Mouse (Mus musculus) heart, embryonic 10.5 days (tissue): Measurements from ENCODE around the gene Armcx2. TPM values are rescaled to one million over a fixed set of nuclear protein-coding genes. Genes with fewer than 3 reads are reported as not detected.

ENCODE experiments used
- microRNA-seq: library from miRNA; unstranded; fragments of <30 nt; microRNA quantifications from one replicate; pipeline ENCODE4, GENCODE M21; 2017
- polyA plus RNA-seq: library from polyadenylated mRNA; unstranded; fragments of >200 nt; fragmentation: Nextera tagmentation; extraction: Ambion mirVana; gene quantifications from 2 replicates; pipeline ENCODE4 v1.2.1, GENCODE M21; 2016

The Armcx2 gene
- polyA plus RNA-seq, 1 experiment from 2014 or later: 66.5 TPM

Small RNAs within 50 kb of the gene (microRNA-seq; reads per million reads assigned to microRNA genes)
- gene Mir7093: not detected

Other genes with a start within 250 kb of the Armcx2 start
- 0.86 and 2.5 TPM in 2 replicates for gene Btk, start 225.7 kb downstream of the Armcx2 start, polyA plus RNA-seq
- gene Rpl36a, start 223.6 kb downstream of the Armcx2 start, polyA plus RNA-seq: 252 and 287 TPM in 2 replicates
- gene Gla, start 208.1 kb downstream of the Armcx2 start, polyA plus RNA-seq: 4.3 and 6.6 TPM in 2 replicates
- 142 and 149 TPM in 2 replicates for gene Hnrnph2, start 208.0 kb downstream of the Armcx2 start, polyA plus RNA-seq
- gene Armcx4, start 122.7 kb downstream of the Armcx2 start, polyA plus RNA-seq: 3.4 and 4.3 TPM in 2 replicates
- gene Armcx1, start 91.3 kb downstream of the Armcx2 start, polyA plus RNA-seq: 41.4 and 48.4 TPM in 2 replicates
- gene Armcx6, start 57.8 kb downstream of the Armcx2 start, polyA plus RNA-seq: 15.5 and 18.2 TPM in 2 replicates
- 70.7 and 82.5 TPM in 2 replicates for gene Armcx3, start 52.6 kb downstream of the Armcx2 start, polyA plus RNA-seq
- gene Nxf2, start 155.5 kb upstream of the Armcx2 start, polyA plus RNA-seq: 0.44 and 0.59 TPM in 2 replicates
- gene Zmat1, start 200.0 kb upstream of the Armcx2 start, polyA plus RNA-seq: 6.8 and 7.8 TPM in 2 replicates